Mouse (Mus musculus): ENCODE measurements around the gene Bpifa6. TPM values are rescaled to one million over a fixed set of nuclear protein-coding genes. Genes with fewer than 3 reads are reported as not detected.

Bpifa6 gene
- not detected in 2 replicates for total RNA-seq (2012; rRNA removed)

GRCm38 (mm10) chr2:153974582-153974981, at the start of gene Bpifa6:
Gene Bpifa6 (plus strand): TSS chr2:153974945.
- TF ChIP-seq CHD2 (IDR thresholded peaks at IDR 0.05; ENCODE audit: low read depth, low read length) (no peak), HCFC1 (IDR thresholded peaks at IDR 0.05; ENCODE audit: borderline replicate concordance, insufficient read depth, low read length) (no peak), MAFK (IDR thresholded peaks at IDR 0.05; ENCODE audit: insufficient read depth, low read depth, low read length) (no peak), ZC3H11A (IDR thresholded peaks at IDR 0.05; ENCODE audit: borderline replicate concordance, low read depth, low read length) (no peak), ZNF384 (IDR thresholded peaks at IDR 0.05; ENCODE audit: low read depth, low read length) (no peak)
- in situ Hi-C loops (cut with MboI; ENCODE audit: low sequenced_read_pairs in 2 of 2, unreplicated experiment in 2 of 2): no loop called here
- Histone ChIP-seq H3K9me3 (ENCODE audit: control insufficient read depth, insufficient read depth, low read depth, low read length) (no peaks in the 10 kb centered on the region), H3K27ac (ENCODE audit: insufficient read depth, low read depth, low read length, poor library complexity, severe bottlenecking) (no peak within 1 kb of the TSS), H3K4me3 (ENCODE audit: insufficient read depth in 1 of 2, low read depth in 1 of 2, low read length in 2 of 2, poor library complexity in 1 of 2, severe bottlenecking in 1 of 2) (no peak within 1 kb of the TSS), H3K36me3 (ENCODE audit: control insufficient read depth, insufficient read depth, low read length, poor library complexity, severe bottlenecking) (no peaks in the 10 kb centered on the region), H3K9ac (ENCODE audit: insufficient read depth, low read depth, low read length, poor library complexity, severe bottlenecking) (no peak within 1 kb of the TSS), H3K4me1 (ENCODE audit: control insufficient read depth in 2 of 2, insufficient read depth in 2 of 2, low read length in 2 of 2, poor library complexity in 1 of 2) (no peaks in the 10 kb centered on the region)
- DNase-seq (ENCODE audit: low read depth, low spot score): no peak

GRCm38 (mm10) chr2:153929871-153930413, 44.8 kb upstream of the Bpifa6 start:
- in situ Hi-C loops (cut with MboI; ENCODE audit: low sequenced_read_pairs in 2 of 2, unreplicated experiment in 2 of 2): no loop called here
- Histone ChIP-seq H3K4me1 (ENCODE audit: control insufficient read depth in 2 of 2, insufficient read depth in 2 of 2, low read length in 2 of 2, poor library complexity in 1 of 2) (no peaks in the 10 kb centered on the region), H3K9ac (ENCODE audit: insufficient read depth, low read depth, low read length, poor library complexity, severe bottlenecking) (no peak overlapping the region), H3K27ac (ENCODE audit: insufficient read depth, low read depth, low read length, poor library complexity, severe bottlenecking) (no peak overlapping the region), H3K36me3 (ENCODE audit: control insufficient read depth, insufficient read depth, low read length, poor library complexity, severe bottlenecking) (no peaks in the 10 kb centered on the region), H3K9me3 (ENCODE audit: control insufficient read depth, insufficient read depth, low read depth, low read length) (no peaks in the 10 kb centered on the region), H3K4me3 (ENCODE audit: insufficient read depth in 1 of 2, low read depth in 1 of 2, low read length in 2 of 2, poor library complexity in 1 of 2, severe bottlenecking in 1 of 2) (no peak overlapping the region)
- TF ChIP-seq ZC3H11A (IDR thresholded peaks at IDR 0.05; ENCODE audit: borderline replicate concordance, low read depth, low read length) (0 out of 2 replicates have a peak, but pooled peaks have one; percentile 32), HCFC1 (IDR thresholded peaks at IDR 0.05; ENCODE audit: borderline replicate concordance, insufficient read depth, low read length) (no peak)
- DNase-seq (ENCODE audit: low read depth, low spot score): peak; percentile 59

- Histone ChIP-seq H3K9ac (ENCODE audit: insufficient read depth, low read depth, low read length, poor library complexity, severe bottlenecking) (no peak overlapping the region), H3K27ac (ENCODE audit: insufficient read depth, low read depth, low read length, poor library complexity, severe bottlenecking) (no peak overlapping the region)
Observed at GRCm38 (mm10) chr2:153931125-153931524, 43.6 kb upstream of the Bpifa6 start.

GRCm38 (mm10) chr2:153933311-153933710, 41.4 kb upstream of the Bpifa6 start:
- no peaks in the 10 kb centered on the region for H3K4me1 ChIP-seq (ENCODE audit: control insufficient read depth in 2 of 2, insufficient read depth in 2 of 2, low read length in 2 of 2, poor library complexity in 1 of 2)
- H3K9ac ChIP-seq (ENCODE audit: insufficient read depth, low read depth, low read length, poor library complexity, severe bottlenecking): no peak overlapping the region
- TF ChIP-seq HCFC1 (IDR thresholded peaks at IDR 0.05; ENCODE audit: borderline replicate concordance, insufficient read depth, low read length): no peak
- TF ChIP-seq MAFK (IDR thresholded peaks at IDR 0.05; ENCODE audit: insufficient read depth, low read depth, low read length): no peak
- no peak for TF ChIP-seq CHD2 (IDR thresholded peaks at IDR 0.05; ENCODE audit: low read depth, low read length)
- no peak for TF ChIP-seq ZNF384 (IDR thresholded peaks at IDR 0.05; ENCODE audit: low read depth, low read length)
- H3K9me3 ChIP-seq (ENCODE audit: control insufficient read depth, insufficient read depth, low read depth, low read length): no peaks in the 10 kb centered on the region
- H3K4me3 ChIP-seq (ENCODE audit: insufficient read depth in 1 of 2, low read depth in 1 of 2, low read length in 2 of 2, poor library complexity in 1 of 2, severe bottlenecking in 1 of 2): no peak overlapping the region
- in situ Hi-C loops (cut with MboI; ENCODE audit: low sequenced_read_pairs in 2 of 2, unreplicated experiment in 2 of 2): no loop called here
- DNase-seq (ENCODE audit: low read depth, low spot score): no peak
- no peak overlapping the region for H3K27ac ChIP-seq (ENCODE audit: insufficient read depth, low read depth, low read length, poor library complexity, severe bottlenecking)
- H3K36me3 ChIP-seq (ENCODE audit: control insufficient read depth, insufficient read depth, low read length, poor library complexity, severe bottlenecking): no peaks in the 10 kb centered on the region

More at GRCm38 (mm10) chr2:153931125-153931524, 43.6 kb upstream of the Bpifa6 start:
- in situ Hi-C loops (cut with MboI; ENCODE audit: low sequenced_read_pairs in 2 of 2, unreplicated experiment in 2 of 2): no loop called here
- Histone ChIP-seq H3K4me1 (ENCODE audit: control insufficient read depth in 2 of 2, insufficient read depth in 2 of 2, low read length in 2 of 2, poor library complexity in 1 of 2) (no peaks in the 10 kb centered on the region), H3K4me3 (ENCODE audit: insufficient read depth in 1 of 2, low read depth in 1 of 2, low read length in 2 of 2, poor library complexity in 1 of 2, severe bottlenecking in 1 of 2) (no peak overlapping the region), H3K36me3 (ENCODE audit: control insufficient read depth, insufficient read depth, low read length, poor library complexity, severe bottlenecking) (no peaks in the 10 kb centered on the region), H3K9me3 (ENCODE audit: control insufficient read depth, insufficient read depth, low read depth, low read length) (no peaks in the 10 kb centered on the region)
- no peak for DNase-seq (ENCODE audit: low read depth, low spot score)
- TF ChIP-seq HCFC1 (IDR thresholded peaks at IDR 0.05; ENCODE audit: borderline replicate concordance, insufficient read depth, low read length) (no peak), CHD2 (IDR thresholded peaks at IDR 0.05; ENCODE audit: low read depth, low read length) (no peak), ZNF384 (IDR thresholded peaks at IDR 0.05; ENCODE audit: low read depth, low read length) (no peak), MAFK (IDR thresholded peaks at IDR 0.05; ENCODE audit: insufficient read depth, low read depth, low read length) (no peak)

GRCm38 (mm10) chr2:153935348-153935747, 39.4 kb upstream of the Bpifa6 start:
- in situ Hi-C loops (cut with MboI; ENCODE audit: low sequenced_read_pairs in 2 of 2, unreplicated experiment in 2 of 2): no loop called here
- Histone ChIP-seq H3K4me3 (ENCODE audit: insufficient read depth in 1 of 2, low read depth in 1 of 2, low read length in 2 of 2, poor library complexity in 1 of 2, severe bottlenecking in 1 of 2) (no peak overlapping the region), H3K9ac (ENCODE audit: insufficient read depth, low read depth, low read length, poor library complexity, severe bottlenecking) (no peak overlapping the region), H3K9me3 (ENCODE audit: control insufficient read depth, insufficient read depth, low read depth, low read length) (no peaks in the 10 kb centered on the region), H3K36me3 (ENCODE audit: control insufficient read depth, insufficient read depth, low read length, poor library complexity, severe bottlenecking) (no peaks in the 10 kb centered on the region), H3K4me1 (ENCODE audit: control insufficient read depth in 2 of 2, insufficient read depth in 2 of 2, low read length in 2 of 2, poor library complexity in 1 of 2) (no peaks in the 10 kb centered on the region), H3K27ac (ENCODE audit: insufficient read depth, low read depth, low read length, poor library complexity, severe bottlenecking) (0 out of 2 replicates have a peak overlapping the region, but pooled peaks have one; percentile 2)
- DNase-seq (ENCODE audit: low read depth, low spot score): peak; percentile 30
- TF ChIP-seq MAFK (IDR thresholded peaks at IDR 0.05; ENCODE audit: insufficient read depth, low read depth, low read length) (0 out of 2 replicates have a peak, but pooled peaks have one; percentile 15), ZNF384 (IDR thresholded peaks at IDR 0.05; ENCODE audit: low read depth, low read length) (no peak), CHD2 (IDR thresholded peaks at IDR 0.05; ENCODE audit: low read depth, low read length) (no peak), ZC3H11A (IDR thresholded peaks at IDR 0.05; ENCODE audit: borderline replicate concordance, low read depth, low read length) (no peak), HCFC1 (IDR thresholded peaks at IDR 0.05; ENCODE audit: borderline replicate concordance, insufficient read depth, low read length) (no peak)
